Mouse (Mus musculus): ENCODE data around the gene Il17rb. TPM values are rescaled to one million over a fixed set of nuclear protein-coding genes. Genes with fewer than 3 reads are reported as not detected.

Il17rb gene
- polyA plus RNA-seq, 1 experiment from 2014 or later: 0.49 TPM

DNA sequence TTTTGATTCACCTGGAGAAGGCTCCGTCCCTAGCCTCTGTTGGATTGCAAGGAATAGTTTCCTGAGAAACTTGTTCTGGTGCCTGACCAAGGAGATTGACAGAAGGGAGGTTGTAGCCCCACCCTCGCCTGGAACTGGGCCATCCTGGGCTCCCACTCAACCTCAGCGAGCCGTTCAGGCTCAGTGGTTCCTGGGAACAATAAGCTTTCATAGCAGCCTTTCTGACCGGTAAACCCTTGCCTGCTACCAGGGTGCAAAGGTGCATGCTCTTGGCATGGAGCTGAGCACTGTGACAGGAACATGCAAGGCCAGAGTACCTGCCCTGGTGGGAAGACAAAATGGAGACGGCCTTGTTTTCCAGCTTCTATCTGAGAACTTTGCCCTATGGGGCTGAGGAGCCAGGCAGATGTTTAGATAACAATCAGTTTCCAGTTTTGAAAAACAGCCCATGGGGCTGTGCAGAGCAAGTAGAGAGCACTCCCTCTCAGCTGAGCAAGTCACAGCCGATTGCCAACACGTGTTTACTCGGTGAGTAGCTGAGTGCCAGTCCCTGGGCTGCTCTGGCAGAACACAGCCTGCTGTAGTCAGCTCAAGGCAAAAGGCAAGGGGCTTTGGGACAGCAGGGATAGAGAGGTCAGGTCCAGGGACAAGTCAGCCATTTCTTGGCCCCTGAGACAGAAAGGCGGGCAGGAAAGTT, 1.3 kb upstream of the Il17rb start:
- H3K4me1 ChIP-seq: peaks cover 10% of the 10 kb centered on the region
- no peak overlapping the region for H3K4me3 ChIP-seq
- H3K27ac ChIP-seq (replicated peaks): no peak overlapping the region
- no peaks in the 10 kb centered on the region for H3K36me3 ChIP-seq
- DNase-seq (ENCODE audit: low spot score): no peak
- H3K9me3 ChIP-seq (replicated peaks): no peaks in the 10 kb centered on the region
- WGBS: 80% methylated on average over 10 of the region's 10 CpGs
- H3K27me3 ChIP-seq (ENCODE audit: low read depth, poor library complexity, severe bottlenecking): peaks cover 38% of the 10 kb centered on the region

DNA sequence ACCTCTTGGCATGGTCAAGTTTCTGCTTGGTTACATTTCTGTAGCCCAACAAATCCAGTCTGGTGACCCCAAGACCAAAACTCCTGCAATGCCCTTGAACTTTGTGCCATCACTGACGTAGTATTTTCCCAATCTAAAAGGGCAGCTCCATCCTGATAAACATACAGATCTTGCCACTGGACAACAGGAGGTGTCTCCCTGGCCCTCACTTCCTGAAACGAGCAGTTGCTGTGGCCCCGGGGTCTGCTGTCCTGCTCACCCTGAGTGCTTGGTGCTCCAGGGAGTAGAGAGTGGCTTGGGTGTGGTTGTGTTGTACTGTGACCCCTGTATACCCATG, 9.3 kb downstream of the Il17rb start:
- H3K27ac ChIP-seq (replicated peaks): no peak overlapping the region
- H3K4me1 ChIP-seq: no peaks in the 10 kb centered on the region
- no peaks in the 10 kb centered on the region for H3K27me3 ChIP-seq (ENCODE audit: low read depth, poor library complexity, severe bottlenecking)
- peaks cover 41% of the 10 kb centered on the region for H3K36me3 ChIP-seq
- DNase-seq (ENCODE audit: low spot score): no peak
- no peak overlapping the region for H3K4me3 ChIP-seq
- 92% methylated on average over 3 of the region's 3 CpGs for WGBS
- no peaks in the 10 kb centered on the region for H3K9me3 ChIP-seq (replicated peaks)

DNA sequence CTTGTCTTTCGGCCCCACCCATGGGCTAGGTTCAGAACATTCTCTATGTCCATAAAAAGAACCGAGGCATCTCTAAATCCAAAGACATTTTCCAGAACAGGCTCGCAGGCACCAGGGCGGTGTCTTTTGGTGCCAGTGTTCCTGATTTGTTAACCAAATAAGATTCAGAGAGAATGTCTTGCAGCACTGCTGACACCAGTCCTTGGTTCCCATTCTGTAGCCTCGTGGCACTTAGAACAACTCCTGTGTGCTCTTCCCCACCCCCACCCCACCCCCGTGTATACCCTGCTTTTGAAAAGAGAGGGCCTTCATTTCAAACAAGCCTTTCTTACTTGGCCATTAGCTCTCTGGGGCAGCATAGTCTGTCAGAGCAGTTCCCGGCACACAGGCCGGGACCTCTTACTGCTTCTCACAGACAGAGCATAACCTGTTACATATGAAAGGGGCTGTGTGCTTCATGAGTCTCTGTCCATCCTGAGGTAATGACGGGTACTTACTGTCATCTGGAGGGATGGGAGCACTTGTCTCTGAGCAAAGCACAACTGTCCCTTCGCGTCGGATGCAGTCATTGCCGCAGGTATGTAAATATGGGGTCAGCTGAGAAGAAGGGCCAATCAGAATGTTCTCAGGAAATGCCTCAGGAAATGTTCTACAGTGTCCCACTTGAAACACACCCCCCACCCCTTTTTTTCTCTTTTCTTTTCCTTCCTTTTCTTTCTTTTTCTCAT, 9.8 kb downstream of the Il17rb start:
- Histone ChIP-seq H3K27ac (replicated peaks) (no peak overlapping the region), H3K27me3 (ENCODE audit: low read depth, poor library complexity, severe bottlenecking) (no peaks in the 10 kb centered on the region), H3K4me1 (no peaks in the 10 kb centered on the region), H3K9me3 (replicated peaks) (no peaks in the 10 kb centered on the region), H3K36me3 (peaks cover 47% of the 10 kb centered on the region), H3K4me3 (no peak overlapping the region)
- WGBS: 87% methylated on average over 13 of the region's 13 CpGs
- no peak for DNase-seq (ENCODE audit: low spot score)

DNA sequence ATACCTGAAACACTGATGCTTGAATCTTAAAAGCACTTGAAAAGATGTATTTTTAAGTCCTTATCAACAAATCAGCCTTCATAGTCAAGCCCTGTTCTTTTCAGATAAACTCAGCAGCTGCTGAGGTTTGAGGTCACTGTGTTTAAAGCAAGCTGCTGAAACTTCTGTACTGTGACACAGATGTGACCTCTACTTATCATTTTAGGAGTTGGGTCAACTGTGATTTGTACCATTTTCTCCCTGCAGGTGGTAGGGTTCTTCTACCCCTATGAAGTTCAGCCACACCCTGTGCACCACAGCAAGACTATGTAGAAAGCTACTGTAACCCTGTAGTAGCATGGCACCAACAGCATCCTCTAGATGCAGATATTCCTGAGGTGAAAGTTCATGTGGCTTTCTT, 11.4 kb downstream of the Il17rb start:
- H3K27me3 ChIP-seq (ENCODE audit: low read depth, poor library complexity, severe bottlenecking): no peaks in the 10 kb centered on the region
- no peak for DNase-seq (ENCODE audit: low spot score)
- H3K9me3 ChIP-seq (replicated peaks): no peaks in the 10 kb centered on the region
- H3K27ac ChIP-seq (replicated peaks): no peak overlapping the region
- peaks cover 62% of the 10 kb centered on the region for H3K36me3 ChIP-seq
- no peak overlapping the region for H3K4me3 ChIP-seq
- no peaks in the 10 kb centered on the region for H3K4me1 ChIP-seq

DNA sequence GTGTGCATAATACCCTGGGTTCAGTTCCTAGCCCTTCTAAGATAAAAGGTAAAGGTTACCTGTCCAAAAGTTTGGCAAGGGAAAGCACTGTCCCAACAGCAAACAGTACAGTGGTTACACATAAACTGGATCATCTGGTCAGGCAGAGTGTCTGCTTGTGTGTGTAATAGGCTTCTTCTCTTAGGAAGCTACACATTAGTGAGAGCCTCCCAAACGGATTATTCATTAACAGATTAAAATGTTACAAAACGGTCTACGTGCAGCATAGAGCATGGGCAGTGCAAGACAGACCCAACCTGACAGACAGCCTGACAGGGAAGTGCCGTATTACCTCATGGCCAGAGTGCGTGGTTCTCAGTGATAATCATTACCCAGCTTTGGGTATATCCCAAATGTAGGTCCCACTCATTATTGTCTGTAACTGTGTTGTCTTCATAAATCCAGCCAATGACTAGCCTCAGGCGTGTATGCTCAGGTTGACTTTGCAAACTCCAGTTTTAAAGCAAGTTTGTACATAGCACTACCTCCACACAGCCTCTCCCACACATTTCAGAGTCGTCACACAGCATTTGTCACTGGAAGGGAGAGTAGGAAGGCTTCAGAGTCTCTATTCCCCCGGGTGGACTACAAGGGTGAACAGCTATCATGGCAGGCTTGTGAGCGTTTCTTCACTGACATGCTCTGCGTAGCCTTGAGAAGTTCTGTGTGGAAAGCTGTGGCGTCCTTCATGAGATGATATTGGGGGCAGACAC, 12.5 kb downstream of the Il17rb start:
- Histone ChIP-seq H3K9me3 (replicated peaks) (no peaks in the 10 kb centered on the region), H3K27ac (replicated peaks) (no peak overlapping the region), H3K4me1 (no peaks in the 10 kb centered on the region), H3K36me3 (peaks cover 74% of the 10 kb centered on the region), H3K4me3 (no peak overlapping the region), H3K27me3 (ENCODE audit: low read depth, poor library complexity, severe bottlenecking) (no peaks in the 10 kb centered on the region)
- WGBS: 92% methylated on average over 11 of the region's 11 CpGs
- no peak for DNase-seq (ENCODE audit: low spot score)

DNA sequence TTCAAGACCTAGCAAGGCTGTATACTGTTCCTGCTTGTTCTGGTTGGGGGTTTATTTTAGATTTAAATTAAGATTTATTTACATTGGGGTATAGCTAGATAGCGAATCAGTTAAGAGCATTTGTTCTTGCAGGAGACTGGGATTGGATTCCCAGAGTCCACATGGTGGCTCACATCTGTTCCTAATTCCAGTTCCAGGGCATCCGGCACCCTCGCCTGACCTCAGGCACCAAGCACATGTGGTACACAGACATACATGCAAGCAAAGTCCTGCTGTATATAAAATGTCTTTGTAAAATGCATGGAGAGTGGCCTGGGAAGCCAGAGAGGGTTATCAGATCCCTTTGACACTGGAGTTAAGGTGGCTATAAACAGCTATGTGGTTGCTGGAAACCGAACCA, 13.7 kb downstream of the Il17rb start:
- Histone ChIP-seq H3K27ac (replicated peaks) (no peak overlapping the region), H3K36me3 (peaks cover 86% of the 10 kb centered on the region), H3K4me3 (no peak overlapping the region), H3K9me3 (replicated peaks) (no peaks in the 10 kb centered on the region), H3K4me1 (no peaks in the 10 kb centered on the region), H3K27me3 (ENCODE audit: low read depth, poor library complexity, severe bottlenecking) (no peaks in the 10 kb centered on the region)
- WGBS: 79% methylated on average over 4 of the region's 4 CpGs
- no peak for DNase-seq (ENCODE audit: low spot score)

DNA sequence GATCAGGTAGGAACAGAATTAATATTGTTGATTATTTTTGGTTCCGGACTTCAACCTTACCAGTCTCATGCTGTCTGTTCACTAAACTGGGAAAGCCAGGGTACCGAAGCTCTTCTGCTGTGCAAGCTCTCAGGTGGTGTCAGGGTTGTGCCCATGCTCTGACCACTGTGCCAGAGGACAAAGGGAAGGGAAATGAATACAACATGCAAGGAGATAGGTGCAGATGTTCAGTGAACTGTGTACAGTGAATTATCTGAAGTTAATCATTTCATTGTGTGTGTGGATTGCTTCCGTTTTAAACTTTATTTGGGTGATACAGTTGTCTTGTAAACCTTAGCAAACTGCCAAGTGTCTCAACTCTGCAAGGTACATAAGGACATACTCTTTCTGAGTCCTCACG, 20.4 kb downstream of the Il17rb start:
- WGBS: 97% methylated on average over 4 of the region's 4 CpGs
- DNase-seq (ENCODE audit: low spot score): no peak
- Histone ChIP-seq H3K4me1 (no peaks in the 10 kb centered on the region), H3K27ac (replicated peaks) (no peak overlapping the region), H3K9me3 (replicated peaks) (no peaks in the 10 kb centered on the region), H3K4me3 (no peak overlapping the region), H3K36me3 (peaks cover 100% of the 10 kb centered on the region), H3K27me3 (ENCODE audit: low read depth, poor library complexity, severe bottlenecking) (no peaks in the 10 kb centered on the region)

DNA sequence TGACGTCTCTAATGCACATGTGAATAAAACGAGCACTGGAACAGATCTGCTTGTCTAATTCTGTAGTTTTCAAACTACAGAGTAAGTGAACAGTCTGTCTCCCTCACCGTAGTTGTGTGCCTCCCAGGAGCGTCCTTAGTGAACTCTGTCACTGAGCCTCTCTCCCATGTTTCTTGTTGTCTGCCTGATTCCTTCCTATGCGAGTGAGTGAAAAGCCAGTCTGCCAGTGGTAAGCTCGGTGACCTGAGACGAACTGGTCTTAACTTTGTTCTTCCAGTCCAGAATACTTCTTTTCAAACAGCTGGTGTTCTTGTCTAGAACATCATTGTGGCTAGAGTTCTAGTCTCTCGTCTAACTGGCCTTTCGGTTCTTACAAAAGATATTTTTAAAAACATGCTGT, 21.0 kb downstream of the Il17rb start:
- no peak for DNase-seq (ENCODE audit: low spot score)
- Histone ChIP-seq H3K27me3 (ENCODE audit: low read depth, poor library complexity, severe bottlenecking) (no peaks in the 10 kb centered on the region), H3K9me3 (replicated peaks) (no peaks in the 10 kb centered on the region), H3K4me1 (no peaks in the 10 kb centered on the region), H3K27ac (replicated peaks) (no peak overlapping the region), H3K36me3 (peaks cover 100% of the 10 kb centered on the region), H3K4me3 (no peak overlapping the region)
- WGBS: 94% methylated on average over 9 of the region's 9 CpGs

DNA sequence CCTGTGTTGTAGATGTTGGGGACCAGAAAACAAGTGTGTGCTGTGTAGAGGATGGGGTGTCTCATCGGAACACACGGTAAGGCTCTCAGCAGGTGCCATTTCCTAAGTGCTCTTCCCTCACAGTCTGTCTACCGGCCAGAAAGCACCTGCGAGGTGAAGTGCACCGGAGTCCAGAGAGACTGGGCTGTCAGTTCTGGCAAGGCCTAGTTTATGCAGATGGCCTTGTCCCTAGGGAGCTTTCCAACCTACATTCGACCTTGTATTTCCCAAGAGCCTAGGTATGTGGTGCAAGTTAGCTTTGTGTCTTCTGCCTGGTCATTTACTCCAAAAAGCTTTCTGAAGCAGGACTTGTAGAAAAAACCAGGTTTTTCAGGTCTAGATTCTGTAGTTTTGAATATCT, 21.4 kb downstream of the Il17rb start:
- no peaks in the 10 kb centered on the region for H3K27me3 ChIP-seq (ENCODE audit: low read depth, poor library complexity, severe bottlenecking)
- H3K4me3 ChIP-seq: no peak overlapping the region
- no peaks in the 10 kb centered on the region for H3K4me1 ChIP-seq
- 94% methylated on average over 6 of the region's 6 CpGs for WGBS
- H3K9me3 ChIP-seq (replicated peaks): no peaks in the 10 kb centered on the region
- no peak overlapping the region for H3K27ac ChIP-seq (replicated peaks)
- no peak for DNase-seq (ENCODE audit: low spot score)
- H3K36me3 ChIP-seq: peaks cover 100% of the 10 kb centered on the region

DNA sequence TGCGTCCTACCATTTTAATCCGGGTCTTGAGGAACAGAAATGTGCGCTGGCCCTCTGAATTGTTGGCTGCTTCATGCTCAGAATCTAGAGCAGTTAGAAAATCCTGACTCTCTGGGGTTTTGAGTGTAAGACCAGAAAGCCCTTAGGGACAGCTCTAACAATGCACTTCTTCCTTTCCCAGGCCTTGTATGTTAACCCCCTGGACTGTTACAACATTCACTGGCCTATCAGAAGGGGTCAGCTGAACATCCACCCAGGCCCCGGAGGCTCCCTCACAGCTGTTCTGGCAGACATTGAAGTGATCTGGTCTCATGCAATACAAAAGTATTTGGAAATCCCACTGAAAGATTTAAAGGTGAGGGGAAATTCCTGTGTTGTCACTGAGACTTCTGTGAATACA, 22.6 kb downstream of the Il17rb start:
- no peaks in the 10 kb centered on the region for H3K4me1 ChIP-seq
- no peaks in the 10 kb centered on the region; the same call in 1 of the 2 replicates for H3K9me3 ChIP-seq (replicated peaks)
- 96% methylated on average over 4 of the region's 4 CpGs for WGBS
- no peak overlapping the region for H3K27ac ChIP-seq (replicated peaks)
- no peaks in the 10 kb centered on the region for H3K27me3 ChIP-seq (ENCODE audit: low read depth, poor library complexity, severe bottlenecking)
- no peak for DNase-seq (ENCODE audit: low spot score)
- no peak overlapping the region for H3K4me3 ChIP-seq
- peaks cover 100% of the 10 kb centered on the region for H3K36me3 ChIP-seq

DNA sequence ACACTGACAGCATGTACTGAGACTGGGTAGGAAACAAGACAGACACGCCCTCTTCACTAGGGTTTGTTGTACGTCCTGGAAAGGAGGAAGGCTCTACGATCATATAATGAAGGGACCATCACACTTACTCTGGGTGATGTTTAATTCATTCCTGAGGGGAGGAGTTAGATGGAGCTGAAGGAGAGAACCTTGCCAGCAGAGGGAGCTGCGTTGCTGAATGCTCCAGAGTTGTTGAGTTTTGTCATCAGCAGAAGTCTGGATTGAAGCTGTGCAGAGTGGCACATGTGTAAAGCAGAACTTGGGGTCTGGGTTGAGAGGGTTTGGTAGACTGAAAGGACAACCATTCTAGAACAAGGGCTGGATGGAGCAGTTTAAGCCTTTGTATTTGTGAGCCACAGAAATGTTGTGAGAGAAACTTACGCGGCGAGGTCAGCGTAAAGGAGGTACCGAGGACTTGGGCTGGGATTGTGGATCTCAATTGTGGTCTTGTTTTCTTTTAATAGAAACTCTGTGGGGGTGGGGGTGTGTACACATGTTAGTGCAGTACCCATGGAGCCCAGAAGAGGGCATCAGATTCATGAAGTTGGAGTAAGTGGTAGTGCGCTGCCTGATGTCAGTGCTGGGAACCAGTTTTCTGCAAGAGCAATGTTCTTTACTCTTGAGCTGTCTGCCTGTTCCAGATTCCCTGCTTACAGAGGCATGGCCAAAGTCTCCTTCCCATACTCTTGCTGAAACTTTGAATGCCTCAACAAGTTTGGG, 28.1 kb downstream of the Il17rb start:
- Histone ChIP-seq H3K9me3 (replicated peaks) (peaks cover 5% of the 10 kb centered on the region; the same call in 1 of the 2 replicates), H3K4me3 (no peak overlapping the region), H3K36me3 (peaks cover 71% of the 10 kb centered on the region), H3K27ac (replicated peaks) (no peak overlapping the region), H3K4me1 (peaks cover 11% of the 10 kb centered on the region), H3K27me3 (ENCODE audit: low read depth, poor library complexity, severe bottlenecking) (no peaks in the 10 kb centered on the region)
- DNase-seq (ENCODE audit: low spot score): no peak
- WGBS: 96% methylated on average over 10 of the region's 10 CpGs

DNA sequence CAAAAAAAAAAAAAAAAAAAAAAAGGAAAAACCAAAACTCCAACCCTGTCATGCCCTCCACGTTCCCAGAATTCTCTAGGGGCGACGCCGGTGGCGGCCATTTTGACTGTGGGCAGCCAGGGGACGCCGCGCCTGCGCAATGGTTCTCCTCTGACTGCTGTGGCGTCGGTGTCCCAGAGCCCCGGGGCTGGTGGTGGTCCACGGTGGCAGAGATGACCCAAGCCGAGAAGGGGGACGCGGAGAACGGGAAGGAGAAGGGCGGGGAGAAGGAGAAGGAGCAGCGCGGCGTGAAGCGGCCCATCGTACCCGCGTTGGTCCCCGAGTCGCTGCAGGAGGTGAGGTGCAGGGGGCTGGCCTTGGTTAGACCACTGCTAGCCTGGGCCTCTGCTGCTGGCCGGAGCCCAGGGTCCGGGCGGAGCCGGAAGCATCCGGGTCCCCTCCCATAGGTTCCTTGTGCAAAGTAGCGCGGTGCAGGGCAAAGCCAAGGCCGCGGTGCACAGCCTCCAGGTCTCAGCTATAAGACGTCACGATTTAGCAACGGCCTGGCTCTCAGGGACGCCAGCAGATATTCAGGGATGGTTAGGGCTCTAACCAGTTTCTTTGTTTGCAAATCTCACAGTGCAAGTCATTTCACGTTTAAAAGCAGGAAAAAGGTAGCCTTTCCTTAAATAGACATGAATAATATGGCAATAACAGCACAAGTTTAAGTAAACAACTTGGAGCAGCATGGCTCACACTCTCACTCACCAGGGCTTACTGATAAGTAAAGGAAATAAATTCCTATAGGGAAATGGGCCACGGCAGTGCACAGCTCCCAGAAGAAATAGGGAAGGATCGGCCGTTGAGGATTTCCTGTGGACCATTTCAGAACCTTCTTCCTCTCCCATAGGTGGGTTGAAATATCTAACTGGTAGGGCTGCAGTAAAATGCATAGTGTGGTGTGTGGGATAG, 30.2 kb downstream of the Il17rb start, which contains the start of gene Actr8:
Gene Actr8, plus strand, starts transcription at position 84 of the 951 bp plus-strand sequence.
- 4% methylated on average over 44 of the region's 44 CpGs for WGBS
- peaks cover 5% of the 10 kb centered on the region; the same call in 1 of the 2 replicates for H3K9me3 ChIP-seq (replicated peaks)
- peaks cover 11% of the 10 kb centered on the region for H3K4me1 ChIP-seq
- peaks cover 71% of the 10 kb centered on the region for H3K36me3 ChIP-seq
- no peaks in the 10 kb centered on the region for H3K27me3 ChIP-seq (ENCODE audit: low read depth, poor library complexity, severe bottlenecking)
- peak; percentile 94 for DNase-seq (ENCODE audit: low spot score)
- H3K27ac ChIP-seq (replicated peaks): peak within 1 kb of the TSS; percentile 96
- peak within 1 kb of the TSS; percentile 83 for H3K4me3 ChIP-seq
